Mouse (Mus musculus): ENCODE measurements at regions not wholly inside any gene's neighbourhood (a gene's known extent, or its start where the extent isn't known, plus 50 kb on each side); places are given as distances from the start of the nearest gene placed in this dataset. TPM values are rescaled to one million over a fixed set of nuclear protein-coding genes. Genes with fewer than 3 reads are reported as not detected.

DNA sequence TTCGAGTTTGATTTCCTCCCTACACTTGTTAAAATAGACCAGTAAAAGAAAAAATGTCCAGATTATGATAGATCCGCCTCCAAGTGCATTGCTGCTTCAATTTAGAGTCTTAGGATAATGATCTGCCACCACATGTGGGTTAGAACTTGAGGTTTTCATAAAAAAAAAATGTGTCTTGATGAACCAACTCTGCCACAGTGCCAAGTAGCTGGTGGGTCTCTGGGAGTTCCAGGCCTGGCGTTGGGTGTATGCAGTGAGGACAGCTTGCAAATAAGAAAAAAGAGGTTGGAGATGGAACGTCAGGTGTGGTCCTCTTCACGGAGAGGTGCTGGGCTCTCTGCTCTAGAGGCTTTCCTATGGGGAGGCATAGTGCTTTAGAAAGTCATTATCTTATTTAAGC is 53.6 kb upstream of the Gm10320 start:
- peaks cover 60% of the 10 kb centered on the region for H3K27me3 ChIP-seq
- no peak overlapping the region for H3K4me2 ChIP-seq
- H3K4me3 ChIP-seq (replicated peaks) = no peak overlapping the region
- H3K4me1 ChIP-seq = peaks cover 18% of the 10 kb centered on the region
- H3K36me3 ChIP-seq (replicated peaks) = no peaks in the 10 kb centered on the region
- no peak overlapping the region for H3K27ac ChIP-seq
- H3K9ac ChIP-seq = no peak overlapping the region
- no peaks in the 10 kb centered on the region for H3K9me3 ChIP-seq
- WGBS = 46% methylated on average over 5 of the region's 5 CpGs
- ATAC-seq (ENCODE audit: low FRiP score) = no peak

GRCm38 (mm10) chr13:98544051-98544450 is 52.2 kb upstream of the Gm10320 start:
- Histone ChIP-seq H3K4me3 (replicated peaks) (no peak overlapping the region), H3K4me1 (peaks cover 18% of the 10 kb centered on the region), H3K9ac (no peak overlapping the region), H3K4me2 (no peak overlapping the region), H3K27ac (no peak overlapping the region), H3K36me3 (replicated peaks) (no peaks in the 10 kb centered on the region), H3K9me3 (no peaks in the 10 kb centered on the region), H3K27me3 (peaks cover 61% of the 10 kb centered on the region)
- 92% methylated on average over 10 of the region's 10 CpGs for WGBS
- ATAC-seq (ENCODE audit: low FRiP score) = no peak

Small RNAs in the stretch of these regions (microRNA-seq; reads per million reads assigned to microRNA genes)
- not detected for gene Gm22698
